Mouse (Mus musculus): ENCODE measurements around the gene Arl8b. TPM values are rescaled to one million over a fixed set of nuclear protein-coding genes. Genes with fewer than 3 reads are reported as not detected.

Gene Arl8b
- polyA plus RNA-seq, 1 experiment, result 9.6 TPM

DNA sequence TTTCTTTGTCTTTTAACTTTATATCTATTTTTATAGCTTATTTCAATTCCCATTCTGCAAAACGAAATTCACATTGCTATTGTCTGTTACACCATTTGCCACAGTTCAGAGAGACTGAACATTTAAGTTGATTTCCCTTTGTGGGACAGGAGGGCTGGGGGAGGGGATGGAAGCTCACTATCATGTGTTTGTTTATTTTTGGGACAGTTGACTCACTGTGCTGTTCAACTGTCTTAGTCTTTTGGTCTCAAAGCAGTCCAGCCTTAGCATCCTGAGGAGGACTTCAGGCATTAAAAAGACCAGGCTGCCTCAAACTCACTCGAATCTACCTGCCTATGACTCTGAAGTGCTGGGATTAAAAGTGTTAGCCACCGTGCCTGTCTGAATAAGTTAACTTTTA lies 43.2 kb downstream of the Arl8b start:
- H3K4me1 ChIP-seq (ENCODE audit: control insufficient read depth, insufficient read depth, insufficient read length, low read length), result peaks cover 3% of the 10 kb centered on the region; the same call in 1 of the 2 replicates
- no peak for TF ChIP-seq CTCF (IDR thresholded peaks at IDR 0.05; ENCODE audit: extremely low read depth, insufficient read length, insufficient replicate concordance, low read depth, low read length)
- no peak for TF ChIP-seq POLR2A (IDR thresholded peaks at IDR 0.05; ENCODE audit: low read depth, low read length)
- no peaks in the 10 kb centered on the region for H3K27me3 ChIP-seq (ENCODE audit: control insufficient read depth, insufficient read depth, low read length)
- peaks cover 17% of the 10 kb centered on the region for H3K36me3 ChIP-seq (ENCODE audit: control insufficient read depth, insufficient read depth, low read length)
- no peak overlapping the region for H3K4me3 ChIP-seq (ENCODE audit: low read depth, low read length)
- WGBS, result 65% methylated on average over 3 of the region's 3 CpGs
- H3K27ac ChIP-seq (ENCODE audit: insufficient read depth, low read depth, low read length), result no peak overlapping the region

DNA sequence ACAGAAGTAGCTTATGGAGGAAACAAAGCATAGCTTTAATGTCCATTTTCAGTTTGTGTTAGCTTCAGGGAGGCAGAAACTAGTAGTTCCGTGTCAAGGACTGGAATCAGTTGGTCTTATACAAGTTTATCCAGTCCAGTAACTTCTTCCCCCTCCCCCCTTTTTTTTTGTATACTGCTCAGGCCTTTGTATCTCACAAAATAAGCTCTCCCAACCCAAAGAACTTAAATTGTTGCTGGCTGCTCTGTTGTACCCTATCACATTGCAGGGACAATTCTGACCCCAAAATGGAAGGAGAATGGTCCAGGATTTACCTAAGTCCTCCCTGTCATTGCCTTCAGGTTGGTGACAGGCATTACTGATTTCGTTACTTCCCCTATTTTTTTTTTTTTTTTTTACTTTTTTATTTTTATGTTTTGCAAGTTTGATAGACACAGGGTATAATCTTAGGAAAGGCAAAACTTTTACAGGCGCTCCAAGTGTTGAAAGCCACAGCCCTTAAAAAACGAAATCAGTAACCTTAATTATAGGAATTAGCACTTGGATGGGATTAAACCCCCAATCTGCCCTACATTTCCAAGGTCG lies 44.5 kb downstream of the Arl8b start:
- Histone ChIP-seq H3K4me1 (ENCODE audit: control insufficient read depth, insufficient read depth, insufficient read length, low read length) (peaks cover 8% of the 10 kb centered on the region; the same call in 1 of the 2 replicates), H3K4me3 (ENCODE audit: low read depth, low read length) (no peak overlapping the region), H3K27me3 (ENCODE audit: control insufficient read depth, insufficient read depth, low read length) (no peaks in the 10 kb centered on the region), H3K36me3 (ENCODE audit: control insufficient read depth, insufficient read depth, low read length) (peaks cover 10% of the 10 kb centered on the region; the same call in 1 of the 2 replicates), H3K27ac (ENCODE audit: insufficient read depth, low read depth, low read length) (no peak overlapping the region)
- 34% methylated on average over 5 of the region's 5 CpGs for WGBS
- no peak for TF ChIP-seq POLR2A (IDR thresholded peaks at IDR 0.05; ENCODE audit: low read depth, low read length)
- no peak for TF ChIP-seq CTCF (IDR thresholded peaks at IDR 0.05; ENCODE audit: extremely low read depth, insufficient read length, insufficient replicate concordance, low read depth, low read length)

DNA sequence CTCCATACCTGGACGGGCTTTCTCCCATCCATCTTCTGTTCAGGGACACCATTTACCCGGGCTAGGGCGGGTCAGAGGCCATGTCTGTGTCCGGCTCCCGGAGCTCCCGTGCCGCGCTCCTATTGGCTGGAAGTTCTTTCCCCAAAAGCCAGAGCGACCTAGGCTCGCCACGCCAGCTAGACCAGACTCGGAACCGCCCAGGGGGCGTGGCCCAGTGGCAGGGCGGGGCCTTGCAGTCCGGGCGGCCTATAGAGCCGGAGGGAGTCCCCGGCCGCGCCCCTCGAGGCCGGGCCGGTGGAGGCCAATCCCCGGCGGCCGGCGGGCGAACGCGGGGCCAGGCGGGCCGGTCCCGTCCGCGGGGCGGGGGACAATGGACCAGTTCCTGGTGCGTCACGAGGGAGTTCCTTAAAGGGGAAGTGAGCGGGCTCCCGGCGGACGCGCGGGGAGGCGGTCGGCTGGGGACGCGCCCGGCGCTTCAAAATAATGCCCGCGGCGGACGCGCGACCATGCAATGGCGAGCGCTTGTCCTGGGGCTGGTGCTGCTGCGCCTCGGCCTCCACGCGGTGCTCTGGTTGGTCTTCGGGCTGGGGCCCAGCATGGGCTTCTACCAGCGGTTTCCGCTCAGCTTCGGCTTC lies 45.5 kb downstream of the Arl8b start, which contains the start of gene Edem1:
Edem1 (plus strand) TSS at position 408 of the 635 bp plus-strand sequence.
- Histone ChIP-seq H3K27me3 (ENCODE audit: control insufficient read depth, insufficient read depth, low read length) (no peaks in the 10 kb centered on the region), H3K27ac (ENCODE audit: insufficient read depth, low read depth, low read length) (peak within 1 kb of the TSS; percentile 90), H3K4me3 (ENCODE audit: low read depth, low read length) (peak within 1 kb of the TSS; percentile 88), H3K36me3 (ENCODE audit: control insufficient read depth, insufficient read depth, low read length) (peaks cover 3% of the 10 kb centered on the region; the same call in 1 of the 2 replicates), H3K4me1 (ENCODE audit: control insufficient read depth, insufficient read depth, insufficient read length, low read length) (peaks cover 13% of the 10 kb centered on the region; the same call in 1 of the 2 replicates)
- no peak for TF ChIP-seq CTCF (IDR thresholded peaks at IDR 0.05; ENCODE audit: extremely low read depth, insufficient read length, insufficient replicate concordance, low read depth, low read length)
- peak; percentile 90 for TF ChIP-seq POLR2A (IDR thresholded peaks at IDR 0.05; ENCODE audit: low read depth, low read length)
- under 1% methylated on average over 67 of the region's 67 CpGs for WGBS

DNA sequence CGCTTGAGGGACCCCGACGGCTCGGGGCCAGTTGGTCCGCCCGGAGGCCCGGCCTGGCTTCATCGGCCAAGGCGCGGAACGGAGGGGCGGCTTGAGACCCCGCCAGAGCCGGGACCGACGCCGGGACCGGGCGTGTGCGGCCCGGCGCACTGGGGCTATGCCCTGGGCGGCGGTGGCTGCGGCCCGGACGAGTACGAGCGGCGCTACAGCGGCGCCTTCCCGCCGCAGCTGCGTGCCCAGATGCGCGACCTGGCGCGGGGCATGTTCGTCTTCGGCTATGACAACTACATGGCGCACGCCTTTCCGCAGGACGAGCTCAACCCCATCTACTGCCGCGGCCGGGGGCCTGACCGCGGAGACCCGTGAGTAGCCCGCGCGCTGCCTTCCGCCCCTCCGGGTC lies 46.0 kb downstream of the Arl8b start:
- peak overlapping the region; percentile 90 for H3K27ac ChIP-seq (ENCODE audit: insufficient read depth, low read depth, low read length)
- TF ChIP-seq CTCF (IDR thresholded peaks at IDR 0.05; ENCODE audit: extremely low read depth, insufficient read length, insufficient replicate concordance, low read depth, low read length) (no peak), POLR2A (IDR thresholded peaks at IDR 0.05; ENCODE audit: low read depth, low read length) (no peak)
- under 1% methylated on average over 54 of the region's 56 CpGs for WGBS
- 0 out of 2 replicates have a peak, but pooled peaks cover 3% of the 10 kb centered on the region for H3K36me3 ChIP-seq (ENCODE audit: control insufficient read depth, insufficient read depth, low read length)
- H3K4me1 ChIP-seq (ENCODE audit: control insufficient read depth, insufficient read depth, insufficient read length, low read length), result peaks cover 18% of the 10 kb centered on the region; the same call in 1 of the 2 replicates
- peak overlapping the region; percentile 88 for H3K4me3 ChIP-seq (ENCODE audit: low read depth, low read length)
- H3K27me3 ChIP-seq (ENCODE audit: control insufficient read depth, insufficient read depth, low read length), result no peaks in the 10 kb centered on the region

DNA sequence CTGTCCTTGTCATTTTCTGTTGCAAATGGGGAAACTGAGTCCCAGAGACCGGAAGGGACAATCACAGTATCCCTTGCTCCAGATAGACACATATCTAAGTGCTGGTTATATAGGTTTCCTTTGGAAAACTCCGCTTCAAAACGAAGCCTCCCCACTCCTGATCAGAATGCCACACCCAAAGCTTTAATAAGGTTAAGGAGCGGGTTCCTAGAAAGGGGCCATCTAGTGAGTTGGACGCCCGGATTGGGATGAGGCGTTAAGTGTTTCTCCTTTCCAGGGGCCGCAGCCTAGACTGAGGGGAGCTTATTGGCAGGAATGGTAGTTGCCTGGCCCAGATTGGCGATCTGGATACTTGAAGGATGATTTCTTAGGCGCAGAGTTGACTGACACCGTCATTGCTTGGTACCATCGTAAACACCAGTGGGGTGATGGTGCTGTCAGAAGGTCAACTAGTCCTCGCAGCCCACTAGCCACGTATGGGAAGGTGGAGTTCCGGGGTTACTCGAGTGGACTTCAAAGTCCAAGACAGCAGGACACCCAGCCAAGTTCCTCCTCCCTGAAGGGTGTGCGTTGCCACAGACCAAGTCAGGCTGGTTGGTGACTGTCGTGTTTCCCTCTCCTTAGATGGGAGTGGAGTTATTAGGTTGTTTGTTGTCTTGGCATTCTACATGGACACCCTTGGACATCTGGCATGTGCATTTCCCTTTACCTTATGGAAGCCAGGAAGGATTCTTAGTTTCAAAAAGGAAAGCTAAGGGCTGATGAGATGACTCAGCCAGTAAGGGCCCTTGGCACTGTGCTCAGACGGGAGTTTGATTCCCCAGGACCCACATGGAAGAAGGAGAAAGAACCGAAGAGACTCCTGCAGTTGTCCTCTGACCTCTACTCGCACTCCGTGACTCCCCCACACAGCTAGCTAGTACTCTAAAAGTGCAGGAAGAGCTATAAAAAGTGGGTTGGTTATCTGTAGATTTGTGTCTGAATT lies 46.8 kb downstream of the Arl8b start:
- TF ChIP-seq CTCF (IDR thresholded peaks at IDR 0.05; ENCODE audit: extremely low read depth, insufficient read length, insufficient replicate concordance, low read depth, low read length), result no peak
- TF ChIP-seq POLR2A (IDR thresholded peaks at IDR 0.05; ENCODE audit: low read depth, low read length), result no peak; the same call in 1 of the 2 replicates
- WGBS, result 2% methylated on average over 22 of the region's 22 CpGs
- no peaks in the 10 kb centered on the region for H3K27me3 ChIP-seq (ENCODE audit: control insufficient read depth, insufficient read depth, low read length)
- 0 out of 2 replicates have a peak, but pooled peaks cover 3% of the 10 kb centered on the region for H3K36me3 ChIP-seq (ENCODE audit: control insufficient read depth, insufficient read depth, low read length)
- peaks cover 23% of the 10 kb centered on the region; the same call in 1 of the 2 replicates for H3K4me1 ChIP-seq (ENCODE audit: control insufficient read depth, insufficient read depth, insufficient read length, low read length)
- H3K4me3 ChIP-seq (ENCODE audit: low read depth, low read length), result peak overlapping the region; percentile 88
- H3K27ac ChIP-seq (ENCODE audit: insufficient read depth, low read depth, low read length), result peak overlapping the region; percentile 90

DNA sequence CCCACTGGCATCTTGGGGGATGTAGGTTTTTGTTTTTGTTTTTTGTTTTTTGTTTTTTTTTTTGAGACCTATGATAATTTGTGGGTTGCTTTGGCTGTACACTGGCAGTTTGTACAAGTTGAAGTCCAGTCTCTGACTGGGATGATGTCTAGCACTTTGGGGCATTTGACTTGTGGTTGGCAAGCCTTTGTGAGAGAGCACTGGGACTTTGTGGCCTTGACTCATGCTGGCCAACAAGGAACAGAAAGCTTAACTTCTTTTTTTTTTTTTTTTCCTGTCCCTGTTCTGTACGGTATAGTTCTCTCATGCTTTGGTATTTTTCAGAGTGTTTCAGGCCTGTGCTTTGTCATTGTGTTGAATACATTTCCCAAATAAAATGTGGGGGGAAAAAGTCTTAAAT lies 49.3 kb downstream of the Arl8b start:
- Histone ChIP-seq H3K27me3 (ENCODE audit: control insufficient read depth, insufficient read depth, low read length) (no peaks in the 10 kb centered on the region), H3K36me3 (ENCODE audit: control insufficient read depth, insufficient read depth, low read length) (peaks cover 5% of the 10 kb centered on the region; the same call in 1 of the 2 replicates), H3K4me3 (ENCODE audit: low read depth, low read length) (no peak overlapping the region), H3K27ac (ENCODE audit: insufficient read depth, low read depth, low read length) (no peak overlapping the region), H3K4me1 (ENCODE audit: control insufficient read depth, insufficient read depth, insufficient read length, low read length) (peaks cover 38% of the 10 kb centered on the region)
- TF ChIP-seq CTCF (IDR thresholded peaks at IDR 0.05; ENCODE audit: extremely low read depth, insufficient read length, insufficient replicate concordance, low read depth, low read length) (no peak), POLR2A (IDR thresholded peaks at IDR 0.05; ENCODE audit: low read depth, low read length) (no peak)
- WGBS, result 64% methylated on average over 1 of the region's 1 CpGs
